Mouse (Mus musculus): Measurements from ENCODE around the gene Csad. TPM values are rescaled to one million over a fixed set of nuclear protein-coding genes. Genes with fewer than 3 reads are reported as not detected.

Gene Csad
- total RNA-seq (2023): 14.5 TPM

DNA sequence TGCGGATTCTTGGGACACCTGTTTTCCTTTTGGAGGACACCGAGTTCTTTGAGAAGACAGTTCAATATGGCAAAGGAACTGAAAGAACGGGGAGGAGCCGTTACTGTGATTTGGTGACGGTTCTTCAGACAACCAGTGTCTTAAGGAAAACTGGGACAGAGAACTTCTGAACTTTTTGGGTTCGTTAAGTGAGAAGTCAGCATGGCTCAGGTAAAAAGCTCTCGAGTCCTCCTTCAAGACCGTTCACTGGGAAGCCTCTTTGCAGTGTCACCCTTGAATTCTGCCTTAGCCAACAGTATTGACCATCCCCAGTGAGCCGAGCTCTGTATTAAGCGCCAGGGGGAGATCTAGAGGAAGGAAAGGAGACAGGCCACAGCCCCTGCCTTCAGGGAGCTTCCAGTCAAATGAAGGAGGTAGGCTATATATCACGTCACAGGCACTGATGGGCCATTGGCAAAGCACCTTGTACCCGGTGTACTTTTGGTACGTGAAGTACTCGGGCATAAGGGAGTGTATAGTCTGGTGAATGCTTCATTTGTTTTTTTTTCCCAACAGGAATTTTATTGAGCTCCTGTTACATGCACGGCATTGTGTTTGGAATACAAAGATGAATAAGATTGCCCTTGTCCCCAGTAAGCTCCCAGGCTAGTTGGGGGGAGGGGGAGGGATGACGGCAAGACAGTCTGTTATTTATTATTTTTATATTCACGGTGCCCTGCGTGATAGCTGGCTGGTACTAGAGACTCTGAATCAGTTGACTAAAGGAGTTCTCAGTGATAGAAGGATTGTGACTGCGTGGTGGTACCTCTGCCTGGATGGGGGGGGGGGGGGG is at the start of gene Csad:
Csad (minus strand) TSS at position 51 of the 832 bp plus-strand sequence.

DNA sequence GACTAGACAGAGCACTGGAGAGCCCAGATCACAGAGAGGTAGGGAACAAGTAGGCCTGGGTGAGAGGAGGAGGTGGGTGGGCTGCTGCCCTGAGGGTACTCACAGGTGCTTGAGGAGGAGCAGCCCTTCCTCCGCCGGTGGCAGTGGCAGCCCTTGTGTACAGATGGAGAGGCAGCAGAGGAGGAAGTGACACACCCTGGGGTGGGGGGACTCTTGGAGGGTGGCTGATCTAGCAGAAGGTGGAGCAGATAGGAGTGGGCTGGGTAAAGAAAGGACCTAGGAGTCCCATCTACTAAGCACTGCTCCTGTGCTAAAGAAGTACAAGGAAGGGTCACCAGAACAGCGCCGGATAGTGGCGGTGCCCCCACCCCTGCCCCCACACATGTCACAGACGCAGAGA is 27.2 kb upstream of the Csad start, which contains the start of gene Itgb7:
Itgb7 (minus strand) TSS at position 197 of the 400 bp plus-strand sequence.

DNA sequence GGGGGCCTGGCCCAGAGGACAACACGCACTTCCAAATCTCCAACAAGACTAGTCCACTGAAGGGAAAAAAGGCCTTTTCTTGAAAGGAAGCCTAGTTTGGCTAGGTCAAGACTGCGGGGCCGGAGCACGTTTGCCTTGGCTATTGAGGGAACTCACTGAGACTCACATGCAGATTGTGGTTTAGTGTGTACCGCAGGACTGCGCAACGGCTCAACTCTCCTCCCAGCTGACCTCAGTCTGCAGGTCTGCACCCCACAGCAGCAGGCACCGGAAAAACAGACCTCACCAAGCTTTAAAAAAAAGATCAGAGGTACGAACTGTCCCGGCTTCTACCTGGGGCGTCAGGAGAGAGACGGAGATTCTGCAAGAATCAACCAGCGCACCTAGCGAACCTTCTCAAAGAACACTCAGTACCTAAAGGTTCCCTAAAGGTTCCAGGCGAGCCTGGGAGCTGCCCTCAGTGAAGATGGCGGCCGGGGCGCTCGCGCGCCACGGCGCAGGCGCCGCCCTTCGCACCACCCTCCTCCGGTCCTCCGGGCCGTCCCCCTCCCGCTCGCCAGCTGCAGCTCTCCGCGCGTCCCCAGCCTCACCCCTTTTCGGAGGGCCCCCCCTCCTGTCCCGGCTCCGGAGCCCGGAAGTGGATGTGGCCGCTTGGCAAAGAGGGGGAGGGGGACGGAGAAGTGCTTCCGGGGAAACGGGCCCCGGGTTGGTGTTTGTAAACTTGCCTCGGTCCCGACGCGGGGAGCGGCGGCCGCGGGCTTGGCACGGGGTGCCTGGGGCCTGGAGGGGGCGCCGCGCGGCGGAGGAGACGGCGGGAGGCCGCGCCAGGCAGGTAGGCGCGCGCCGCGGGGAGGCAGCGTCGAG is 1.3 kb downstream of the Csad start, which contains the start of gene Zfp740:
Zfp740 (plus strand) TSS at position 279 of the 864 bp plus-strand sequence.

DNA sequence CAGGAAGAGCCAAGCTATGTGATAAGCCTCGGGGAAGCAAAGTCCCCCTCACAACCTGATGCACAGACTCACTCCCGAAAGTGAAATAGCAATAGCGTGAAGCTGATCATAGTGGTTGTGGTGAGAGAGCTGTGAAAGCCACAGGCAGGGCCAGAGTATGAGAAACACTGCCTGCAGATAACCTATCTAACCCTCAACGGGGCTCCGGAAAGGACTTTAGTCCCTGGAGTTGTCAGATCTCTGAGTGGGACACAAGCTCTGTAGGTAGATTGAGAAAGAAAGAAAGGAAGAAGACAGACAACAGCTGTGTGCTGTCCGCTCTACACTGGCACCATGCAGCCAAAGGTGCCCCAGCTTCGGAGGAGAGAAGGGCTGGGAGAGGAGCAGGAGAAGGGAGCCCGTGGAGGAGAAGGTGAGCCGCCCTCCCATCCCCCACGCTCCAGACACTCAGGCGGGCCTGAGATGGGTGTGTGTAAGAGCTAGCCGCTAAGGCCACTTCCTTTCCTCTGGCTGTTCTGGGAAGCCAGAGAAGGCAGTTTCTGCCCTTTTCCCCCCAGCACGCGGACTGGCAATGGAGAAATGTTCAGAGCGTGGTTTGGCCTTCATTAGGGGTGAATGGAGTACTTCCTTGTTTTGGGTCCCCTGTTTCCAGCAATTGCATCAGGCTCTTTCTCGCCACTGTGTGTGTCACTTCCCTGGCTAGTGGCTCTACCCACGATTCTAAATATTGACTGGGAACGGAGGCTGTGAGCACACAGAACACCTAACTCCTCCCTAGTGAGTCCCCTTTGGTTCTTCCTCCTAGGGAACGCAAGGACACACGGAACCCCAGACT is 54.0 kb downstream of the Csad start, which contains the start of gene Soat2:
Soat2 (plus strand) TSS at position 226 of the 835 bp plus-strand sequence.

DNA sequence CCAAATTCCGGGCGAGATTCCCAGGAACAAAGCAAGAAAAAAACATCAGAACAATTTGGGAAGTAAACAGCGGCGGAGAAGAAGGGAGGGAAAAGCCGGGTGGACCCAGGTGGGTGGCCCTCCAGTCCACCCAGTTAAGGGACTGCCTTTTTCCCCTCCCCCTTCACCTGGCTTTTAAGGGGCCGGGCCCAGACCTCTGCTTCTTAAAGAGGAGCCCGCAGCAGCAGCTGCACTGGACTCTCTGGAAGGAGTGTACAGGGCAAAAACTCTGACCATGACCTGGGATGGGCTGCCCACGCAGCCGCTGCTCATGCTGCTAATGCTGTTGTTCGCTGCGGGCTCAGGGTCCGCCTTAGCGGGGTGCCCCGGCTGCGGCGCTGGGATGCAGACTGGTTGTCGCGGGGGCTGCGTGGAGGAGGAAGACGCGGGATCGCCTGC is 60.2 kb downstream of the Csad start, which contains the start of gene Igfbp6:
Igfbp6 (plus strand) TSS at position 89 of the 438 bp plus-strand sequence.

DNA sequence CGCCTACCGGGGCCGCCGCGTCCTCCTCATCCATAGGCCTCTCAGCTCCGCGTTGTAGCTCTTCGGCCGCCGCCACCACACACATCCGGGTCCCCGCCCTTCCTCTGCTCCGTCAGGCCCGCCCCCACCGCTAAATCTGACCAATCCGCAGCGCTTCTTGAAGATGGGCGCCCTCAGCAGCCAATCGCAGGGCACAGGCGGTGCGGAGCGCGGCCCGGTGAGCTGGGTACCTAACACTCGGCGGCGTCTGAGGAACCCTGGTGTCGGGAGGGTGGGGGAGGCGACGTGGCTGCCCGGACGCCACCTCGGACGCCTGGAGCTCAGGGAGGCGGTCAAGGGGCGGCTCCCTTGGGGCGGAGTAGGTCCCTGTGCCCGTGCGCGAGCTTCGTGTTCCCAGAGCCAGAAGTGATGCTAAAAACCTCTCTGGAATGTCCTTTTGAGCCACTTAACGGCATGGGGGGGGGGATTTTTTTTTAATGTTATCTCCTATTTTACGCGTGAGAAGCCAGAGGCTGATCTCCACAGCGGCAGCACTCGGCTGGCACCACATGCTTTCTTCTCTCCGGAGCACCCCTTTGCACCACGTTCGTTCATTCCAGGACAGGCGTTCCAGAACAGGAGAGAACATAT is 68.3 kb downstream of the Csad start, which contains the start of gene Spryd3:
Spryd3 (minus strand) TSS at position 106 of the 630 bp plus-strand sequence.

Other genes starting within 250 kb of the Csad start
- gene Krt8, start 200.2 kb downstream of the Csad start, total RNA-seq (2023): not detected
- gene Krt18, start 176.5 kb downstream of the Csad start, total RNA-seq (2023): not detected
- gene Eif4b, start 131.0 kb downstream of the Csad start, total RNA-seq (2023): 235 TPM
- gene Tns2, start 104.3 kb downstream of the Csad start, total RNA-seq (2023): 2.1 TPM
- gene Spryd3, start 68.5 kb downstream of the Csad start, total RNA-seq (2023): 36.0 TPM
- gene Igfbp6, start 60.4 kb downstream of the Csad start, total RNA-seq (2023): not detected
- 1.1 TPM for gene Soat2, start 54.2 kb downstream of the Csad start, total RNA-seq (2023)
- 130 TPM for gene Zfp740, start 1.5 kb downstream of the Csad start, total RNA-seq (2023)
- 572 TPM for gene Itgb7, start 27.2 kb upstream of the Csad start, total RNA-seq (2023)
- gene Rarg, start 52.8 kb upstream of the Csad start, total RNA-seq (2023): 20.6 TPM
- not detected for gene Gm9918, start 65.8 kb upstream of the Csad start, total RNA-seq (2023)
- gene Mfsd5, start 74.7 kb upstream of the Csad start, total RNA-seq (2023): 28.3 TPM
- gene Espl1, start 91.5 kb upstream of the Csad start, total RNA-seq (2023): 3.8 TPM
- gene Pfdn5, start 121.4 kb upstream of the Csad start, total RNA-seq (2023): 483 TPM
- gene Myg1, start 127.0 kb upstream of the Csad start, total RNA-seq (2023): 52.7 TPM
- gene Aaas, start 146.0 kb upstream of the Csad start, total RNA-seq (2023): 43.6 TPM
- gene Sp7, start 162.5 kb upstream of the Csad start, total RNA-seq (2023): not detected
- gene Sp1, start 201.4 kb upstream of the Csad start, total RNA-seq (2023): 134 TPM
- gene Amhr2, start 240.6 kb upstream of the Csad start, total RNA-seq (2023): 0.70 TPM

Data from CD4-positive naive resting alpha-beta T cell, adult 76 days (primary cell).